Mouse (Mus musculus) 3T3-L1 (cell line): ENCODE results near the gene Bicra.

Source experiments
- DNase-seq: peaks from one replicate; pipeline ENCODE4 v3.0.0-alpha.2; 2015; ENCODE audit warnings: low read depth, low spot score

The Bicra gene

DNA sequence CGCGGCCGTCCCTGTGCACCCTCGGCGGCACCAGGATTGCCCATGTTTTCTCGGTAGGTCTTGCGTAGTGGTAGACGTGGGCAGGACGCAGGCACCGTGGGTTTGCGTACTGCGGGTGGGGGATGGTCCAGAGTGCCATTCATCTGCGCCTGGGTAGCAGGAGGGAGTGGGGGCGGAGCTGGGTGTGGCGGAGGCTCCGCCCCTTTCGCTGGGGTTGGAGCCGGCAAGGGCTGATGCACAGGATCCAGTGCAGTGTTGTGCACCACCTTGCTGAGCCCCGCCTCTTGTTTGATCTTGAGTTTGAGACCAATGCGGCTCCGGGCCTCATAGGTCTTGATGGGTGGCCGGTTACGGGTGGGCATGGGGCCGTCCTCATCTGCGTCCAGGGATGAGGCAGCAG, 75.5 kb downstream of the Bicra start:
- DNase-seq = no peak

DNA sequence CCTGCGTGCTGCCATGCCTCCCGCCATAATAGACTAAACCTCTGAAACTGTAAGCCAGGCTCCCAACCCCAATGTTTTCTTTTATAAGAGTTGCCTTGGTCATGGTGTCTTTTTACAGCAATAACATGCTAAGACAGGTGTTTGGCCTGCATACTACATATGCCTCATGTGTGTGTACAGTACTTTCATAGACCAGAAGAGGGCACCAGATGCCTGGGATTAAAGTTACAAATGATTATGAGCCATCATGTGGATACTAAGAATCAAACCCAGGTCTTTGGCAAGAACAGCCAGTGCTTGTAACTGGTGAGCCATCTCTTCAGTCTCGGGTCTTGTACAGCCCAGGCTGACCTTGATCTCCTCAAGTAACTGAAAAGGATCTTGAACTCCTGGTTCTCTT, 78.0 kb downstream of the Bicra start:
- DNase-seq = peak; percentile 33

DNA sequence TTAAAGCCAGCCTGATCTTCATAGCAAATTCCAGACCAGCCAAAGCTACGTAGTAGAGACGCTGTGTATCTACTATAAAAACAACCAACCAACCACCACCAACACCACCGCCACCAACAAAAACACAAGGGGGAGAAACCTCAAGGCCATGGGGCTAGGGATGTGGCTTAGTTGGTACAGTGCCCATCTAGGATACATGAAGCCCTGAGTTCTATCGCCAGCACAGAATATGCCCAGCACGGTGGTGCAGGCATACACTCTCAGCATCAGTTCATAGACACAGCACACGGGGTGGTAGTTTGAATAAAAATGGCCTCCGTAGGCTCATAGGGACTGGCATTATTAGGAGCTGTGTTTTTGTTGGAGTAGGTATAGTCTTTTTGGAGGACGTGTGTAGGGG, 79.4 kb downstream of the Bicra start:
- DNase-seq = no peak

DNA sequence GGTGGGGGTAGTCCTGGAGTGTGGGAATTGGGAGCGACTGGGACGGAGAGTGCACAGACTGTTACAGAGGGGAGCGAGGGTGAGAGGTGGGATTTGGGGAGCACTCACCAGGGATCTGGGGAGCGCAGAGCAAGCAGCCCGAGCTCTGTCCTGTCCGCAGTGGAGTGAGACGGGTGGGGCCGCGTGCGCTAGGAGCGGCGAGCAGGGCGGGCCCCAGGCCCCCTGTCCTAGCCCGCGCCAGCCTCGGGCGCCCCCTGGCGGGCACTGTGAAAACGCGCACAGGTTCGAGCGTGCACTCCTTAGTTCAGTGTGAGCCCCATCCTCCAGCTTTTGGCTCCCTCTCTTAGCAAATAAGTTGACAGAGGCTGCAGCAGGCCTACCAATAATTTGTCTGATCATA, 80.4 kb downstream of the Bicra start, which contains the start of gene Ehd2:
TSS of gene Ehd2 (minus strand) at position 256 of the 400 bp plus-strand sequence.
- peak; percentile 78 for DNase-seq

DNA sequence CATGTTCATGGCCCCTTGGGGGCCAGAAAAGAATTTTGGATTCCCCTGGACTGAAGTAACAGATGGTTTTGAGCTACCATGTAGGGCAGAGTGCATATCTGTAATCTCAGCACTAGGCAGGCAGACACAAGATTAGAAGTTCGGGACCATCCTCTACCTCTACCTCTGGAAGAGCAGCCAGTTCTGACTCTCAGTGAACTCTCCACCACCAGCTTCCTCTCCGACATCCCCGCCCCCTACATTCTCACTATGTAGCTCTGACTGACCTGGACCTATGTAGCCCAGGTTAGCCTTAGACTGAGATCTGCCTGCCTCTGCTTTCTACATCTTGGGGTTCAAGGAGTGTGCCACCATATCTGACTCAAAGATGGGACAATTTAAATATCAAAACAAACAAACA, 81.2 kb downstream of the Bicra start:
- DNase-seq = peak; percentile 19

DNA sequence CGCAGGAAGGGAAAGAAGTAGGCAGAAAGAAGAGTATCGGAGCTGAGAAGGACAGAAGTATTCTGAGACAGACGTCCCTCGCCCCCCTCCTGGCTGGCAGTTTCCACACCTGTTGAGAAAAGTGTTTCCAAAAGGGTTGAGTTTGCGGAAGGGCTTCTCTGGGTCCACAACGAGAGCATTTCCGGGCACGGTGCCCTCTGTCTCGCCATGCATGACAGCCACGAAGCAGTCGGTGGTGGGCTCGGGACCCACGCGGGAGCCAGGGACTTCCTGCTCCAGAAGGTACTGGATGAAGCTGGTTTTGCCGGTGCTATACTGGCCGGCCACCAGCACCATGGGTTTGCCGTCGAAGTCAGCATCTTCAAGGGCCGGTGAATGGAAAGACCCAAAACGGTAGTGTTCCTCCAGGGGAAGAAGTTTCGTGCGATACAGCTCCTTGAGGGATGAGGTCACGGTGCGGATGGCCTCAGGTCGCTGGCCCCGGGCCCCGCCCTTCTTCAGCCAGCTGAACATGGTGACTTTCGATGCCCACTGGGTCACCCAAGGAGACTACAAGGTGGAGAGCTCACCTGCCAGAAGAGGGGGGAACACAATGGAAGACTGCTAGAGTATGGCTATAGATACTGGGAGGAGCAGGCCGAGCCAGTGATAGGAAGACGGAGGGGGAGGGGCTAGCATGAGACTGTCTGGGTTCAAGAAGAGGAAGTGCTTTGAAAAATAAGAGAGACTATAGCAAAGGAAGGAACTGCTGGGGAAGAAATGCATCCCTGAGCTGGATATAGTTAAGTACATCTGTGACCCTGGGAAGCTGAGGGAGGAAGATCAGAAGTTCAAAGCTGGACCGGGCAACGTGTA, 83.7 kb downstream of the Bicra start:
- no peak for DNase-seq

DNA sequence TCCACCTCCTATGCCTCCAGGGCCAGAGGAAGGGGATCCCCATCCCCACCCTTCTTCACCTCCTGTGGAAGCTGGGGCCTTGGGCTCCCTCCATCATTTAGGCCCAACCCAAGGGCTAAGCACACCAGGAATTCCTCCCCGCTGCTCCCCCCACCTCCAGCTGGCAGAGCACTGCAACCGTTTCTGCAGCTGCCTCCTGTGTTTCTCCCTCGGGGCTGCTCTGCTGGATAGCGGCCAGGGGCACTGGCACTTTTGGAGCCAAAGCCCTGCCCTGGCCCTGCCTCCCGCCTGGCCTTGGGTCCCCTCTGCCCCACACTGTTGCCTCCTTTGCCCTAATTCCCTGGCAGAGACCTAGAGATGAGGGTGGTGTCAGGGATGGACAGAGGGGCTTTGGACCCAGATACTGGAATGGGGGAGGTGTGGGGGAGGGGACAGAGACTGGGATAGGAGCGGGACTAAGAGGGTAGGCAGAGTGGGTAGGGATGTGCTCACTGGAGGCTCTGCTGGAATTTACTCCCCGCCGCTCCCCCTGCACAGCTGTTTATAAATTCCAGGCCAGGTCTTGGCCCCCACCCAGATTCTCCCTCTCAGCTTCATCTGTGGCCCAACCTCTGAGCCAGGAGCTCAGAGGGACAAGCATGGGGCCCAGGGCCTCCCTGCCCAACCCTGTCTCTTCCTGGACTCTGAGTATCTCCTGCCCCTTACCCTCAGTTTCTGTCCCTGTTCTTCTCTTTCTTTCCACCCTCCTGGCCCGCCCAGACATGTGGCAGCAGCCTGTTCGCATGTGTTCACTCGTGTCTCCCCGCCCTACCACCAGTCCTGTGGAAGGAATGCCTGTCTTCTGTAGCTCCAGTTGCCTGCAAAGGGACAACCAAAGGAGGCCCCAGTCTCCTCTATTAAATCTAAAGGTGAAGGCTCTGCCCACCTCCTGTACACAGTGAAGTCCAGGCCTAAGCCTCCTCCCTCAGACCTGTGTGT, 85.1 kb downstream of the Bicra start:
- peak; percentile 92 for DNase-seq

DNA sequence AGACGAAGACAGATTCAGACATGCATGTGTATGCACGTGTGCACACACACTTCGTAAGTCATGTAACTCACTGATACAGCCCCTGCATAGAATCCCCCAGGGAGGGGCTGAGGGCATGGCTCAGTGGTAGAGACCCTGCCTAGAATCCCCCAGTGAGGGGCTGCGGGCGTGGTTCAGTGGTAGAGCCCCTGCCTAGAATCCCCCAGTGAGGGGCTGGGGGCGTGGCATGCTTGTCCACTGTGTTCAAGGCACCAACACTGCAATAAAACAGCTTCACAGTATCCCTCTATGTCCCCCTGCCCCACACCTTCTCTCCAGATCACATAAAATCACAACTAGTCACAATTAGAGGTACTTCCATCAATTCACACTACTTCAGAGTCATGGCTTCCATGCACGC, 85.9 kb downstream of the Bicra start:
- DNase-seq = no peak

DNA sequence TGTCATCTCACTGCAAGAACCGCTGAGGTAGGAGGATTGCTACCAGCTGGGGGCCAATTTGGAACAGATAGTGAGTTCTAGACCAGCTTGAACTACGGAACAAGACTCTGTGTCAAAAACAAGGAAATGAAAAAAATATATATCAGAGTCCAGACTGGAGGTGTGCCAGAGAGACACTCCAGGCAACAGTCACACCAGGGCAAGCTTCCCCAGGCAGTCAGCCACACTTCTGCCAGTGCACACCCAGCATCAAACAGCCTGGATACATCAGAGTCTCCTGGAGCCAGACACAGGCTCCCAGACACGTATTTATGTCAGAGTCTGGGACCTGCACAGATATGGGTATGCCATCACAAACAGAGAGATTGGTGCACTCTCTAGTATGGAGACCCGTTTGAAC, 86.5 kb downstream of the Bicra start:
- DNase-seq = peak; percentile 61

DNA sequence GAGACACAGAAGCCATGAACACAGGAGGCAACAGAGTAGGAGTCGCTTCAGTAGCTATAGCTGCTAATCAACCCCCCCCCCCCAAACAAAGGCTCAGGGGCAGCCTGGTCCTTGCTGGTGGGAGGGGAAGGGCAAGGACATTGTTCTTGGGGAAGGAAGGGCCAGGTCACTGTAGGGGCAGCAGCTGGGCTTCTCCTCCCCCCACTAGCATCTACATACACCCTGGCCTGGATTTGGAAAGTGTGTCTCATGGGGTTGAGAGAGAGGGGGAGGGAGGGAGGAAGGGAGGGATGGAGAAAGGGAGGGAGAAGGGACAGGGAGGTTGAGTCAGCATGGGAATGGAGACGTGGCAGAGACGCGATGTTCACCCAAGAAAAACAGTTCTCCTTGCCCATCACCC, 87.0 kb downstream of the Bicra start:
- peak; percentile 51 for DNase-seq

DNA sequence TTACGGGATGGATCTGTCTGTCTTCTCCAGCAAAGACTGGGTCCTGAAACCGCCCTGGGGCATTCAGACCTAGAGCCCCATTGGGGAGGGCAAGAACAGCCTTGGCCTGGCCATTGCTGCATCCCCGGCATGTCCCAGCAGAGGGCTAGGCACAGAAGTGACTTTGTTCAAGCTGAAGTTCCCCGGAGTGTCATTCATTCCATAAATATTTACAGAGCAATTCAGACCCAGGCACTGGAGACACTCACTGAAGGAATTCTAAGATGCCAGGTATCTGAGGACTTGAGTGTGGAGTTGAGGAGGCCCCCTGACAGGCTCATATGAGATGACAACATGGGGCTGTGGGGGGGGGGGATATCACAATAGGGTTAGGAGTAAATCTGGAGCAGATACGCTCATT, 91.6 kb downstream of the Bicra start:
- no peak for DNase-seq

DNA sequence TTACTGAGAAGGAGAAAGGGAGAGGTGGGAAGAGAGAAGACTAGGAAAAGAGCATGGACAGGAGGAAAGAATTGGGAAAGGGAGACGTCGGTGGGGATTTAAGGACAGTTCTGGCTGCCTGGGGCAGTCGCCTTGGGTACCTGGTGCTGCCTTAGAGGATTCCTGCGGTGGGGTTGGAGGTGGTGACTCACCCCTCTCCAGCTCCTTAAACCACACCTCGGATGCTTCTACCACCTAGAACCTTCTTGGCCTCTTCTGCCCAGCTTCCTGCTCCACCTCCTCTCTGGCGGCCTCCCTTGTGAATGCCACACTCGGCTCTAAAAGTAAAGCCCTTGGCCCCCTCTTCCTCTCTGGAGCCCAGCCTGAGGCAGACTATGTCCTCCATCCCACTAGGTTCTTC, 92.2 kb downstream of the Bicra start:
- no peak for DNase-seq

DNA sequence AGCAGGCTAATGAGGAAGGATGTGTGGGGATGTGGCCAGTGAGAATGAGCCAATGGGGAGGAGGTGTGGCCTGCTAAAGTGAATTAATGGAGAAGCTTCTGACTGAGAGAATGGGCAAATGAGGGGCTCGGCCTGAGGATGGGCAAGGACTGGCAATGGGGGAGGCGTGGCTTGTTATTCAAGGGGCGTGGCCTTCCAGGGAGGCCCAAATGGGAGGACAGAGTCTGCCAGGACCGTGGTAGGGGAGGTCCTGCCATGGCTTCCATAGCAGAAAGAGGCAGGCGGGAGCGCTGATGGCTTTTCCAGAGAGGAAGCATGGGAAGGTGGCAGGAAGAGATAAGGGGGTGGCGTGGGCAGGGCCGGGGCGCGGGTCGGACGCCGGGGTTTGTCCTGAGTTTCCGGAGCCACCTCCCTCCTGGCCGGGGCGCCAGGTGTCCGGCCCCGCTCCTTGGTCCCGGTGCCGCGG, 92.7 kb downstream of the Bicra start:
- no peak for DNase-seq

DNA sequence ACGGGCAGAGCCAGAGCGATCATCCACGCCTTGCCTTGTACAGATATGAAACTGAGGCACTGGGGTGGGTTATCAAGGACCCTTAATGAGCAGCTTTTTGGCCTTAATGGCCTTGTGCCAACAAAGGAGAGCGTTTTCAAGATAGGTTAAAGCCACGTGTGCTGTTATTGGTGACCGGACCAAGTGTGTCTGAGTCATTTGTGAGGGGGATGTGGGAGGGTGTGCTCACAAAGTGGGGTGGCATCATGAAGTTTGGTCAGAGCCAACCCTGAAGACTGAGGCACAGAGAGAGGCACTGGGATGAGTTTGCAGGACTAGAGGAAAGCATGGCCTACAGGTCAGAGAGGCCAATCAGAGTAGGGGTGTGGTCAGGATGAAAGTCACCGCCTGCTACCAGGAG, 93.3 kb downstream of the Bicra start:
- no peak for DNase-seq

DNA sequence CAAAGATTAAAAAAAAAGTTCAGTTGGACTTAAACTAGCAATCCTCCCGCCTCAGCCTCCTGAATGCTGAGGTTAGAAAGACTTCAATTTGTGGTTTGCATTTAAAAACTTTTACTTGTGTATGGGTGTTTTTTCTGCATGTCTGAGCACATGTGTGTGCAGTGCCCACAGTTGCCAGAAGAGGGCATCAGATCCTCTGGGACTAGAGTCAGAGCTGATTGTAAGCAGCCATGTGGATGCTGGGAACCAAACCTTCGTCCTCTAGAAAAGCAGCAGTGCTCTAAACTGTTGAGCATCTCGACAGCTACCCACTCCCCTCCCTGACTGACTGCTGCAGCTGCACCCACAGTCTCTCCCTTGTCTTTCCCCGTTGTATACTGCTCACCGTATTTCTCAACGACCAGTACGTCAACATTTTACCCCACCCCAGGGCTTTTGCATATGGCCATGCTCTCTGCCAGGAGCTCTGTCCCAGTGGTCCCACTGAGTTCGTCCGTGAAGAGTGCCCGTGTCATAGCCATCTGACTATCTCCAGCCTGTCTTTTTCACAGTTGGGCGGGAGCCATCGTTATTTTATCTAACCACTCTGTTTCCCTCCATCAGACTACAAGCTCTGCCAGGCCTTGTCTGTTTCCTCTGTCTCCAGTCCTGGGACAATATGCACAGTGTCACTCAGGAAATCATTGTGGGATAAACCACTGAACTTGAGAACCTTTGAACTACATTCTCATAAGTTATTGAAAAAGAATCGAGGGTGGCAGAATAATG, 94.2 kb downstream of the Bicra start:
- peak; percentile 47 for DNase-seq

DNA sequence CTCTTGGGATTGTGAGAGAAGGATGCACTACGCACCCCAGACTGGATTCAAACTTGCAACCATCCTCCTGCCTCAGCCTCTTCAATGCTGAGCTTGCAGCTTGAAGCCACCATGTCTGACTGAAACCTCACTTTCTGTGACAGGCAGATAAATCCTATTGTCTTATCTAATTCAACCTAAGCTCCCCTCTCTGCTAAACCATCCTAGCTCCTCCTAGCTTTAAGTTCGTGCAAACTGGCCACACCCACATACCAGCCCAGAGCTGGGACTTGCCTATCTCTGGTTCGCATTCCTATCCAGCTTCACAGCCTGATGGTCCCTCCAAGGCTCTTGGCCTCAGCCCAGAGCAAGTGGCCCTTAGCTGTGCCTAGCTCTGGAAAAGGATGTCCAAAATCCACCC, 95.3 kb downstream of the Bicra start:
- peak; percentile 47 for DNase-seq

DNA sequence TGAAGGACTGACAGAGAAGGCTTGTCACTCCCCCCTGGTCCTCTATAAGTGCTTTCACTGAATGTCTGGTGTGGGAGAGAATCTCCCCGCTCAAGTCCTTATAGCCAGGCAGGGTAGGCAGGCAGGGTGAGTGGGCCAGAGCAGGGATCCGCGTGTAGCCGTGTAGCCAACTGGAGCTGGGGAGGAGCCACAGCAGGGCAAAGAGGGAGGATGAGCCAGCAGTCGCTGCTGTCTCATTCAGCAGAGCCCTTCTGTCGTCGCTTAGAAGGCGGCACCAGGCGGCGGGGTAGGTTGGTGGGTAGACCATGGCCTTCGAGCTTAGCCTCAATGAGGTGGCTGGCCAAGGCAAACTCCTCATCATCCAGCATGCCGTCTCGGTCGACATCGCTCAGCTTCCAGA, 97.7 kb downstream of the Bicra start:
- no peak for DNase-seq

DNA sequence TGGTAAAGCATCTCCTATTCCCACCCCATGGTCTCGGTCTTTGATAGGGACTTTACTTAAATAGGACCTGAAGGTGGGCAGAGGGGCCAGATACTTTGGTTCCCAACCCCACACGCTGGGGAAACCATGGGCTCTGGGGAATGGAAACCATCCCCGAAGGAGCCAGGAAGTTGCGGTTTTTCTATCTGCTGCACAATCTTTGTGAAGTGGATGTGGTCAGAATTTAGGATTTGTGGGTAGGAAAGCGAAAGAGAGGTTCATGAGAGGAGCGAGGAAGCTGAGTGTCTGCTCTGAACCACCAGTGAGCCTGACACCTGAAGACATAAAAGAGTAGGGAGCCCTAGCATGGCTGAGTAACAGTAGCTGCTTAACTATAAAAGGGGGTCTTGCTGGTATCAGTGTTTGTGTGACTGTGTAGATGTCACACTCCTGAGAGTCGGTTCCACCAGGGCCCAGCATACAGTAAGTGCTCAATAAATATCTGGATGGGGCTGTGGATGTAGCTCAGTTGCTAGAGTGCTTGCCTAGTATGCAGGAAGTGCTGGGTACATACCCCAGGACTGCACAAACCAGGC, 98.4 kb downstream of the Bicra start:
- peak; percentile 74 for DNase-seq

DNA sequence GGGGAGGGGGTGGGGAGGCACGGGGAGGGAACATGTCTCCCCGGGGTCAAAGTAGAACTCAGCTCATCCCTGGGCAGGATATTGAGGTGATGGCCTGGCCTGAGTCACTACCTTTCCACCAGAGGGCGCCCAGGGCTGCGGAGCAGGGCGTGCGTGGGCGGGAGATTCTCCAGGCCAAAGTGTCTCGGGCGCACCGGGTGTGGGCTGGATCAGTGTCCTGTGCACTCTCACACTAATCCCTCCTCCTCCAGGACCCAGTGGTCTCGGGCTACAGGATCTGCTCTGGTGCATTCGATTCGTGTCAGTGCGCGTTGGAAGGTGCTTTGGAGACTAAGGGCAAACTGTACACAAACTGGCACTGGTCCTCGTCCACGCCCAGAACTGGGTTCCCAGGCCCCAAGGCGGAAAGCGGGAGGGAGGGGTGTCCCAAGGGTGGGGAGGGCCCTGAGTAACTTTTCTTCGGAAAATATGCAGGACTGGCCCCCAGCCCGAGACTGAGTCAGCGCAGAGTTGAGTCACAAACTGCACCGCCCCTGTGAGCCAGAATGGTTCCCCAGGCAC, 99.3 kb downstream of the Bicra start:
- DNase-seq = peak; percentile 96

DNA sequence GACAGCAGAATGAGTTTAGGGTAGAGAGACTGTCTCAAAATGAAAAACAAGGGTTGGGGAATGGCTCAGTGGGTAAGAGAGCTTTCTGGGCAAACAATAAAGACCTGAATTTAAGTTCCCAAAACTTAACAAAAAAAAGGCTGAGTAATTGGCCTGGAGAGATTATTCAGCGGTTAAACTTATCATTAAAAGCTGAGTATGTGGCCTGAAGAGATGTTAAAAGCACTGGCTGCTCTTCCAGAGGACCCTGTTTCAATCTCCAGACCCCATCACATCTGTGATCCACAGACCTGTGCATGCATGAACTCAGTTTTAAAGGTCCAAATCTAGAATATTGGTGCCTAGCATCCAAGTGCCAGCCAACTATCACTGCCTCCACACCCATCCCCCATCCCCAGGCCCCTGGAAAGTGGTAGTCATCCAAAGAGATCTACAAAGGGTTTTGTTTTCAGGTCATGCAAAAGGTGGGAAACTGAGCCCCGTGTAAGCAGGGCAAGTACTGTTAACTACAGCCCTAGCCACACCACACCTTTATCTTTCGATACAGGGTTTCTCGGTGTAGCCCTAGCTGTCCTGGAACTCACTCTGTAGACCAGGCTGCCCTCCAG, 100.0 kb downstream of the Bicra start:
- no peak for DNase-seq
